Mouse (Mus musculus) bone marrow, adult 2 months (tissue): ENCODE results near the gene Slc12a3. TPM values are rescaled to one million over a fixed set of nuclear protein-coding genes. Genes with fewer than 3 reads are reported as not detected.

Experiments used
- H3K27ac ChIP-seq: fragments of 200-500 bp; 2 replicates; pipeline ENCODE4 v1.5.1; 2012; ENCODE audit warnings: low read depth, mild to moderate bottlenecking, control low read depth, inconsistent platforms, low read length; ENCODE audit not compliant: control insufficient read depth, poor library complexity, insufficient read depth
- H3K4me1 ChIP-seq: fragments of 200-500 bp; 2 replicates; pipeline ENCODE4 v1.6.1; 2011; ENCODE audit warnings: low read length; ENCODE audit not compliant: control insufficient read depth, insufficient read depth
- H3K4me3 ChIP-seq: fragments of 200-500 bp; replicated peaks from 2 replicates; pipeline ENCODE3; 2011; ENCODE audit warnings: mild to moderate bottlenecking, low read depth, low read length, control low read depth; ENCODE audit not compliant: control insufficient read depth
- CTCF ChIP-seq: fragments of 200-500 bp; IDR thresholded peaks from 2 replicates; pipeline ENCODE4 v1.5.1; 2011; ENCODE audit warnings: low read length, control low read depth; ENCODE audit not compliant: control insufficient read depth, insufficient read depth
- POLR2A ChIP-seq: fragments of 200-500 bp; IDR thresholded peaks from 2 replicates; pipeline ENCODE4 v1.6.1; 2011; ENCODE audit warnings: low read depth, mild to moderate bottlenecking, control low read depth, low read length, borderline replicate concordance; ENCODE audit not compliant: control insufficient read depth
- WGBS: fragments of 180-500 bp; shearing (Covaris S2); methylation state at CpG from one replicate; pipeline ENCODE4 v1.1.7; 2018; 5-methylcytosine and 5-hydroxymethylcytosine counted together
- polyA plus RNA-seq: library from polyadenylated mRNA; stranded (reverse); fragments of >200 nt; gene quantifications from 2 replicates; pipeline ENCODE4 v1.2.4, GENCODE M21; 2011; ENCODE audit warnings: low replicate concordance; ENCODE audit not compliant: missing spikeins, insufficient read depth, insufficient read length

Gene Slc12a3
- polyA plus RNA-seq, 1 experiment = 11.8 TPM

- TF ChIP-seq CTCF (no peak), POLR2A (no peak)
- Histone ChIP-seq H3K4me3 (no peak overlapping the region), H3K4me1 (peaks cover 7% of the 10 kb centered on the region), H3K27ac (no peak overlapping the region)
- 89% methylated on average over 10 of the region's 10 CpGs for WGBS
Observed at GRCm38 (mm10) chr8:94342691-94343090, 13.7 kb downstream of the Slc12a3 start.

DNA sequence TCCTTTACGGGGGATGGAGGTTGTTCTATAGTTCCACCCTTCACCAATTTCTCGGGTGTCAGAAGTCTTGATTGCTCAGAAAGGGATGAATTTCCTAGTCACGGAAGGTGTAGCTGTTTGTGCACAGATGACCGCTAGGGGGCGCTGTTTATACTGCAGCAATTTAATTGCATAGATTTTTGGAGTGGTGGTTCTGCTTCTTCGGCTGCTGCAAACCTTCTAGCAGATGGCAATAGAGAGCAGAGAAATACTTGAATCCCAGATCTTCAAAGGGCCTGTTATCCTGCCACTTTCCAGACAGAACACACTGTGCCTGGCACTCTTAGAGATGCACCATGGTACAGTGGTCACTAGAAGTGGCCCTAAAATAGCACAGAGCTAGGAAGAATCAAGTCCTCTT lies 14.3 kb downstream of the Slc12a3 start:
- H3K27ac ChIP-seq = no peak overlapping the region
- no peak overlapping the region for H3K4me3 ChIP-seq
- peaks cover 7% of the 10 kb centered on the region for H3K4me1 ChIP-seq
- TF ChIP-seq POLR2A = no peak
- TF ChIP-seq CTCF = peak; percentile 53
- 4% methylated on average over 6 of the region's 6 CpGs for WGBS

DNA sequence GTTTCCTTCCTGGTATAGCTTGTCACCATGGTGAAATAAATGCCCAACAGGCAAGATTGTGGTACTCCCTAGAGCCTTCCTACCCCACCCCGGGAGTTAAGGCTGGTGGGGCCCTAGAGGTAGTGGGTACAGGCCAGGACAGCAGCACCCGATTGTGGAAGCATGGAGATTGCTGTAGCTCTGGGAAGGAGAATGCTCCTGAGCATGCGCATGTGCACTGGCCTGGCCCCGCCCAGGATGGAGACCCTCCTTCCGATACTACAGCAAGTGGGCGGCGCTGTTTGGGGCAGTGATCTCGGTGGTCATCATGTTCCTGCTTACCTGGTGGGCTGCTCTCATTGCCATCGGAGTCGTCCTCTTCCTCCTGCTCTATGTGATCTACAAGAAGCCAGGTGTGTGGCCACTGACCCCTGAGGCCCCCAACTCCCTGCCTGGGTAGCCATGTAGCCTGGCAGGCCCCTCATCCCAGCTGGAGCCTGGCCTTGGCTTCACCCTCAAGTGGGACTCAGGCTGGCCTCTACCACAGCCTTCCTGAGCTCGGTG lies 14.8 kb downstream of the Slc12a3 start:
- Histone ChIP-seq H3K4me3 (no peak overlapping the region), H3K27ac (no peak overlapping the region; the same call in 1 of the 2 replicates), H3K4me1 (peaks cover 7% of the 10 kb centered on the region)
- WGBS = 82% methylated on average over 11 of the region's 11 CpGs
- TF ChIP-seq CTCF = no peak
- no peak for TF ChIP-seq POLR2A

DNA sequence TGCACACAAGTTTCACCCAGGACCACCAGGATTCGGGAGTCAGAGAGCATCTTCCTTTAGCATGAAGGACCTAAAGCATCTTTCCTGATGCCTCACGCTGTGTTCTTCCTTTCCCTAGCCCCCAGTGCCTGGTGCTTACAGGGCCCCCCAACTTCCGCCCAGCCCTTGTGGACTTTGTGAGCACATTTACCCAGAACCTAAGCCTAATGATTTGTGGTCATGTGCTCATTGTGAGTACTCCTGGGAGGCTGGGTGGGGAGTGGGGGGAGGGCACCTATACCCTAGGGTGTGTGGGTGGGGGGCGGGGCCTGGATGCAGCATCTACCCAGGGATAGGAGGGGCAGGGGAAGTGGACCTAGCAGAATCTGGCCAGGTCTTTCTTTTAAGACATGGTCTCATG lies 16.7 kb downstream of the Slc12a3 start:
- Histone ChIP-seq H3K4me1 (peaks cover 7% of the 10 kb centered on the region), H3K27ac (no peak overlapping the region), H3K4me3 (no peak overlapping the region)
- 80% methylated on average over 4 of the region's 4 CpGs for WGBS
- TF ChIP-seq POLR2A (no peak), CTCF (no peak)

DNA sequence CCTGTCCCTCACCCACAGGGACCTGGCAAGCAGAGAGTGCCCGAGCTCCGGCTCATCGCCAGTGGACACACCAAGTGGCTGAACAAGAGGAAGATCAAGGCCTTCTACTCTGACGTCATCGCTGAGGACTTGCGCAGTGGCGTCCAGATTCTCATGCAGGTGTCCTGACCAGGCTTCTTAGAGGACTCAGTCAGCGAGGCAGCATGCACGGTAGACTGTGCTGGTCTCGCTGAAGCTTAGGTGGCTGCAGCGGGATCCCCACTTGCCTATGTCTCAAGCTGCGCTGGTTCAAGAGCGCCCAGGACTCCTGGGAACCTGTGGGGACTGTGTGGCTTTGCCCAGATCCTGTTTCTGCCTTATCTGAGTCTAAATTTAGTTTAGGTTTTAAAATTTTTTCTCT lies 17.3 kb downstream of the Slc12a3 start:
- Histone ChIP-seq H3K27ac (peak overlapping the region; percentile 67), H3K4me1 (peaks cover 7% of the 10 kb centered on the region), H3K4me3 (no peak overlapping the region)
- TF ChIP-seq POLR2A (0 out of 2 replicates have a peak, but pooled peaks have one; percentile 26), CTCF (no peak)
- 56% methylated on average over 13 of the region's 13 CpGs for WGBS

- peak overlapping the region; percentile 66 for H3K27ac ChIP-seq
Observed at GRCm38 (mm10) chr8:94348425-94348824, 19.4 kb downstream of the Slc12a3 start.

GRCm38 (mm10) chr8:94354069-94354531 lies 25.1 kb downstream of the Slc12a3 start:
- no peak for TF ChIP-seq POLR2A
- no peak for TF ChIP-seq CTCF
- H3K27ac ChIP-seq = peak overlapping the region; percentile 95
- peaks cover 7% of the 10 kb centered on the region; the same call in 1 of the 2 replicates for H3K4me1 ChIP-seq
- H3K4me3 ChIP-seq = no peak overlapping the region
- 35% methylated on average over 7 of the region's 7 CpGs for WGBS

More at GRCm38 (mm10) chr8:94348425-94348824, 19.4 kb downstream of the Slc12a3 start:
- WGBS = 24% methylated on average over 9 of the region's 9 CpGs
- TF ChIP-seq CTCF = no peak
- TF ChIP-seq POLR2A = peak; percentile 28; the same call in 1 of the 2 replicates
- H3K4me3 ChIP-seq = no peak overlapping the region
- H3K4me1 ChIP-seq = peaks cover 6% of the 10 kb centered on the region

DNA sequence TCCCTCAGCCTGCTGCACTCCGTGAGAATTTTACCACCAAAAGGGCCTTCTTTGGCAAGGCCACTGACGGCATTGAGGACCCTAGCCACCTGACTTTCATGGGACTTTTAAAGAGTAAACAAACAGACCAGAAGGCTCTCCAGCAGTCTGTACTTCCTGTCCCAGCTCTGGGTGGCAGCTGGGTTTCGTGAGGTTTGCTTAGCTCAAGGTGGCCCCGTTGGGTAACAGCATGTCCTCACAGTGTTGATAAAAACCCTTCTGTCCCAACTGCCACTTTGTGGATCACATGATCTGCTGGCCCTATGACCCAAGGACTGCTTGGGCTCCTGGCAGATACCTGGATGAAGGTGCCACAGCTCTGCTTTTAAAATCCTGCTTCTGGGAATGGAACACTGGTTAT lies 25.6 kb downstream of the Slc12a3 start:
- Histone ChIP-seq H3K4me3 (no peak overlapping the region), H3K4me1 (peaks cover 7% of the 10 kb centered on the region; the same call in 1 of the 2 replicates), H3K27ac (peak overlapping the region; percentile 95)
- TF ChIP-seq POLR2A = no peak
- 9% methylated on average over 4 of the region's 4 CpGs for WGBS

GRCm38 (mm10) chr8:94357220-94357619 lies 28.2 kb downstream of the Slc12a3 start:
- H3K4me1 ChIP-seq = peaks cover 11% of the 10 kb centered on the region; the same call in 1 of the 2 replicates

More at GRCm38 (mm10) chr8:94357220-94357619, 28.2 kb downstream of the Slc12a3 start:
- Histone ChIP-seq H3K27ac (peak overlapping the region; percentile 95), H3K4me3 (no peak overlapping the region)
- 55% methylated on average over 6 of the region's 6 CpGs for WGBS
- TF ChIP-seq POLR2A (0 out of 2 replicates have a peak, but pooled peaks have one; percentile 23), CTCF (no peak)
